Mouse (Mus musculus): ENCODE results near the gene Aip.

Aip gene

GRCm38 (mm10) chr19:4098426-4098825 lies 27.2 kb downstream of the Aip start:
- CTCF ChIA-PET: interaction anchor here (0.6 to 2.2 kb wide), 53 partner anchors 12 to 235 kb away, joined by 3 to 17 read pairs (median 4); partner anchors contain the start of genes Ppp1ca (in 2 of the 4), Rad9a (in 2 of the 4), Aip (in 1 of the 4) and Ankrd13d (in 1 of the 4)
- POLR2A ChIA-PET: interaction anchor here in 3 of 4 experiments (0.6 to 3.5 kb wide), 35 partner anchors 14 to 204 kb away, joined by 3 to 42 read pairs (median 4); partner anchors contain the start of genes Pold4 (in 2 of the 3), AC109138.7 (in 1 of the 3), Aip (in 1 of the 3) and Clcf1 (in 1 of the 3)

DNA sequence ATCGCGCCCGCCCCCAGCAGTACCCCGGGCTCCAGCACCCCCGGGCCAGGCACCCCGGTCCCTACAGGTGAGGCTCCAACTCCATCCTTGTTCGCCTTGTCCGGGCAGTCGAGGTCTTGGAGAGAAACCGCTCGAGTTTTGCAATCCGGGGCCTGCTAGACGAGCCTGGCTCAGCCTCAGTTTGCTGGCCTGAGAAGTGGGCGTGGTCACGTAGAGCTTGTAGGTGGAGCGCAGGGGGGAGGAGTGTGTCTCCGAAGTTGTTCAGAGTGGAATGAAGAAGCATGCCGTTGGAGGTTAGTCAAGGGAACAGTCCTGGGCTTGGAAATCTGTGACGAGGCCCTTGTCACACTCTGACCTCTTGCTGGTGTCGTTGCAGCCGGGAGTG lies 28.2 kb downstream of the Aip start:
- ChIA-PET POLR2A (interaction anchor here (0.6 to 3.5 kb wide), 130 partner anchors 9 to 1198 kb away, joined by 3 to 51 read pairs (median 4); partner anchors contain the start of genes Aip (in 3 of the 4), Gstp2 (in 3 of the 4), 1810055G02Rik (in 2 of the 4) and Aldh3b1 (in 2 of the 4)), CTCF (interaction anchor here (0.8 to 2.3 kb wide), 32 partner anchors 12 to 359 kb away, joined by 3 to 17 read pairs (median 4); partner anchors contain the start of genes Ppp1ca (in 2 of the 4), AC109138.7 (in 1 of the 4), Aip (in 1 of the 4) and Ankrd13d (in 1 of the 4))

- POLR2A ChIA-PET: interaction anchor here (0.6 to 3.5 kb wide), 146 partner anchors 8 to 1199 kb away, joined by 3 to 51 read pairs (median 4); partner anchors contain the start of genes Aip (in 3 of the 4), Gstp2 (in 3 of the 4), Ppp1ca (in 3 of the 4) and Rad9a (in 3 of the 4)
- CTCF ChIA-PET: interaction anchor here (0.5 to 2.3 kb wide), 38 partner anchors 9 to 359 kb away, joined by 3 to 17 read pairs (median 4); partner anchors contain the start of genes Aip (in 2 of the 4), Ppp1ca (in 2 of the 4), AC109138.7 (in 1 of the 4) and Ankrd13d (in 1 of the 4)
Measured at GRCm38 (mm10) chr19:4096642-4097440, 28.8 kb downstream of the Aip start, which contains the start of gene Cdk2ap2. Cdk2ap2 (plus strand) TSS chr19:4097182.

DNA sequence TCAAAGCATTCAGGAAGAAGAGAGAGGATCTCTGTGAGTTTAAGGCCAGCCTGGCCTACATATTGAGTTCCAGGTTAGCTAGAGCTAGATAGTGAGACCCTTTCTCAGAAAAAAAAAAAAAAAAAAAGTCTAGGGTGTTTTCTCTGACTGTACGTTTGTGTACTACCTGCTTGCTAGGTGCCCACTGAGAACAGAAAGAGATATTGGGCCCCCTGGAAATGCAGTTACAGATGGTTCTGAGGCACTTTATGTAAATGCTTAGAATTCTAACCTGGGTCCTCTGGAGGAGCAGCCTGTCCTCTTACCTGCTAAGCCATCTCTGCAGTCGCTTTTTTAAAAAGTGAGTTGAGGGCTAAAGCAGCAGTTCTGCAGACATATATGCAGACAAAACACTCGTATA lies 29.9 kb downstream of the Aip start:
- POLR2A ChIA-PET: interaction anchor here (0.6 to 3.3 kb wide), 9 partner anchors 12 to 642 kb away, joined by 3 to 19 read pairs (median 5); partner anchors contain the start of genes Gm49405 (in 1 of the 4) and Nudt8 (in 1 of the 4)
- CTCF ChIA-PET: interaction anchor here in 3 of 4 experiments (0.6 to 3.1 kb wide), 6 partner anchors 11 to 950 kb away, joined by 3 to 23 read pairs (median 8); no protein-coding TSS in a partner anchor

DNA sequence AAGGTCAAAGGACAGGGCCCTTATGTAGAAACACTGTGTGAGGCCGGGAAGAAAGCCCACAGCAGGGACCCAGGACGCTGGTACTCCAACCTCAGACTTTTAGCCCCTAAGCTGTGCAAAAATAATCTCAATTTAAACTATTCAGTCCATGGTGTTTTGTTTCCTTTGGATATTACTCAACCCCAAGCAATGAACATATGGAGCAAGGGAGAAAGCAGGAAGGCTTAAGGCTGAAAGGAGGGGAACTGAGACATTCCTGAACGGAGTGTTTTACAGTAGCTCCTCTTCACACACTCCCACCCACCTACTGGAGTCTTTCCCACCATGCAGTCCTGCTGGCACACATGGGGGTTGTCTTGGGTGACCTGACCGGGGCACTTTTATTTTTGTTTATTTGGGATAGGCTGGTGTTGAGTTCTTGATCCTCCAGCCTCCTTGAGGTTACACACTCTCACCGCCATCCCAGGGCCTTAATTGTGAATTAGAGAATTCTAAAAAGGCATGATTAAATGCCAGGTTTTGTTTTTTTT lies 30.8 kb downstream of the Aip start:
- POLR2A ChIA-PET: interaction anchor here (0.5 to 3.3 kb wide), 21 partner anchors 8 to 137 kb away, joined by 3 to 19 read pairs (median 4); partner anchors contain the start of genes Gm49405 (in 1 of the 4), Gstp2 (in 1 of the 4), Nudt8 (in 1 of the 4) and Pold4 (in 1 of the 4)
- CTCF ChIA-PET: interaction anchor here (0.6 to 3.1 kb wide), 11 partner anchors 10 to 918 kb away, joined by 3 to 11 read pairs (median 3); partner anchors contain the start of genes AC109138.7 (in 1 of the 4), Aip (in 1 of the 4) and Clcf1 (in 1 of the 4)

- POLR2A ChIA-PET: interaction anchor here (0.5 to 3.3 kb wide), 23 partner anchors 8 to 188 kb away, joined by 3 to 19 read pairs (median 4); partner anchors contain the start of genes Aip (in 1 of the 4), Ankrd13d (in 1 of the 4), Gm49405 (in 1 of the 4) and Gstp2 (in 1 of the 4)
Measured at GRCm38 (mm10) chr19:4094348-4094747, 31.3 kb downstream of the Aip start.

DNA sequence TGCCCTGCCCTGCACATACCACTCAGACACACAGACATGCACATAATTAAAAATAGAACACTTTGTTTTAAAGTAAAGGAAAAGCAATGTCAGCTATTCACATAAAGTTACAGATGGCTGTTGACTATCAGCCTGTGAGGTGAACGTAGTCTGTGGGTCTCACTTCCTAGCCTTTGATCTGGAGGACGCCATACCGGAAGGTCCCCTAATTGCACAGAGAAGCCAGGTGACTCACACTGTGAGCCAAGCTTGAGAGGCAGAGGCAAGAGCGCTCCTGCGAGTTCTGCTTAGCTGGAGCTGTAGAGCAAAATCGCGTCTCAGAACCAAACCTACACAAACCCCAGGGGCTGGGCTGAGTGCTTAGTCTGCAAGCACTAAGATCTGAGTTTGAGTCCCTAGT lies 31.9 kb downstream of the Aip start:
- POLR2A ChIA-PET: interaction anchor here in 3 of 4 experiments (0.8 to 3.3 kb wide), 22 partner anchors 8 to 189 kb away, joined by 3 to 19 read pairs (median 4); partner anchors contain the start of genes Aip (in 1 of the 3), Ankrd13d (in 1 of the 3), Gstp1 (in 1 of the 3) and Gstp2 (in 1 of the 3)
- CTCF ChIA-PET: interaction anchor here in 3 of 4 experiments (0.6 to 3.1 kb wide), 5 partner anchors 9 to 140 kb away, joined by 3 to 11 read pairs (median 4); partner anchors contain the start of gene Aip (in 1 of the 3)

More at GRCm38 (mm10) chr19:4094348-4094747, 31.3 kb downstream of the Aip start:
- CTCF ChIA-PET: interaction anchor here in 3 of 4 experiments (0.6 to 3.1 kb wide), 8 partner anchors 9 to 345 kb away, joined by 3 to 11 read pairs (median 3); partner anchors contain the start of genes AC109138.7 (in 1 of the 3), Aip (in 1 of the 3) and Clcf1 (in 1 of the 3)

- POLR2A ChIA-PET: interaction anchor here in 2 of 4 experiments (0.8 to 3.3 kb wide), 12 partner anchors 9 to 139 kb away, joined by 3 to 19 read pairs (median 4); partner anchors contain the start of genes Aip (in 1 of the 2), Gstp1 (in 1 of the 2), Gstp2 (in 1 of the 2) and Ndufv1 (in 1 of the 2)
- CTCF ChIA-PET: interaction anchor here in 3 of 4 experiments (0.6 to 1.3 kb wide), 5 partner anchors 9 to 80 kb away, joined by 3 to 5 read pairs (median 3); partner anchors contain the start of gene Ndufv1 (in 1 of the 3)
Measured at GRCm38 (mm10) chr19:4092750-4093149, 32.9 kb downstream of the Aip start.

- POLR2A ChIA-PET: interaction anchor here in 1 of 4 experiments (1.0 kb wide), 1 partner anchor 34 kb away, joined by 4 read pairs; the partner anchor contains the start of gene Aip
- CTCF ChIA-PET: interaction anchor here in 1 of 4 experiments (0.7 kb wide), 1 partner anchor 350 kb away, joined by 3 read pairs; no protein-coding TSS in a partner anchor
Measured at GRCm38 (mm10) chr19:4091383-4091782, 34.3 kb downstream of the Aip start.

- ChIA-PET CTCF (interaction anchor here in 1 of 4 experiments (1.1 kb wide), 1 partner anchor 116 kb away, joined by 4 read pairs; no protein-coding TSS in a partner anchor), POLR2A (interaction anchor here in 3 of 4 experiments (0.5 to 1.2 kb wide), 6 partner anchors 9 to 178 kb away, joined by 3 to 4 read pairs (median 4); partner anchors contain the start of gene Aip (in 1 of the 3))
Measured at GRCm38 (mm10) chr19:4090446-4090845, 35.2 kb downstream of the Aip start.

- POLR2A ChIA-PET: interaction anchor here in 3 of 4 experiments (1.0 to 1.7 kb wide), 6 partner anchors 8 to 159 kb away, joined by 3 to 7 read pairs (median 4); partner anchors contain the start of genes Cdk2ap2 (in 2 of the 3) and Rad9a (in 1 of the 3)
- CTCF ChIA-PET: interaction anchor here in 2 of 4 experiments (0.6 to 1.5 kb wide), 4 partner anchors 10 to 435 kb away, joined by 3 read pairs; partner anchors contain the start of gene Pitpnm1 (in 1 of the 2)
Measured at GRCm38 (mm10) chr19:4089128-4089527, 36.5 kb downstream of the Aip start.

DNA sequence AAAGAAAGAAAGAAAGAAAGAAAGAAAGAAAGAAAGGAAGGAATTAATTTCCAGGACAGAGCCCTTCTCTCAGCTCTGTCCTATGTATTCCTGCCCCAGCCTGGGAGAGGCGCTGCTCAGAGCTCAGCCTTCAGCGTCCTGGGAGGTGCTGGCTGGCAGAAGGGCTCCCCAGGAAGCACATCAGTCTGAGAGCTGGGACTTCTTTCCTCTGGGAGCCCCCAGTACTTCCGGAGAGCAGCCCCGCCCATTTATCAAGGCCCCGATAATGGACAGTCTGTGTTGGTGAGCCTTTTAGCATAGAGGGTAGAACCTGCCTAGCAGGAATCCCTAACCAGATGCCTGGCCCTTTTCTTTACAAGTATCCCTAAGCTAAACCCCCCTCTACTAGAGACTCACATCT lies 37.5 kb downstream of the Aip start:
- ChIA-PET POLR2A (interaction anchor here in 3 of 4 experiments (0.6 to 1.7 kb wide), 9 partner anchors 9 to 158 kb away, joined by 3 to 7 read pairs (median 4); partner anchors contain the start of genes Cdk2ap2 (in 2 of the 3), Gstp3 (in 1 of the 3), Ndufv1 (in 1 of the 3) and Rad9a (in 1 of the 3)), CTCF (interaction anchor here in 1 of 4 experiments (1.4 to 1.5 kb wide), 2 partner anchors 8 to 37 kb away, joined by 3 to 4 read pairs; no protein-coding TSS in a partner anchor)

- ChIA-PET CTCF (interaction anchor here in 1 of 4 experiments (0.6 to 1.5 kb wide), 3 partner anchors 9 to 689 kb away, joined by 3 to 4 read pairs (median 3); no protein-coding TSS in a partner anchor), POLR2A (interaction anchor here in 2 of 4 experiments (1.6 to 2.0 kb wide), 3 partner anchors 27 to 31 kb away, joined by 3 to 7 read pairs (median 4); partner anchors contain the start of gene Gstp3 (in 2 of the 2))
Measured at GRCm38 (mm10) chr19:4087090-4087489, 38.6 kb downstream of the Aip start.

DNA sequence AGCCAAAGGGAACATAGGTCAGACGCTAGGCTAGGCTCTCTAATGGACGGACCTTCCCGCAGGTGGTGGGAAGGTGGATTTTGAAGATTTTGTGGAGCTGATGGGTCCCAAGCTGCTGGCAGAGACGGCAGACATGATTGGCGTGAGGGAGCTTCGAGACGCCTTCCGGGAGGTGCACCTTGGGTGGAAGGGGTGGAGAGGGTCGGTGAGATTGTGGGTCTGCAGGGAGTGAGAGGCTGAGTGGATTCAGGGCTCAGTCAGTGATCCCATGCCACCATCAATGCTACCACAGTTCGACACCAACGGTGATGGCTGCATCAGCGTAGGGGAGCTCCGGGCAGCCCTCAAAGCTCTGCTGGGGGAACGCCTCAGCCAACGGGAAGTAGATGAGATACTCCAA lies 39.5 kb downstream of the Aip start:
- CTCF ChIA-PET: interaction anchor here in 2 of 4 experiments (1.3 to 2.4 kb wide), 3 partner anchors 8 to 142 kb away, joined by 3 to 11 read pairs (median 5); no protein-coding TSS in a partner anchor
- POLR2A ChIA-PET: interaction anchor here in 3 of 4 experiments (0.6 to 6.7 kb wide), 11 partner anchors 9 to 951 kb away, joined by 3 to 45 read pairs (median 4); partner anchors contain the start of genes Cdk2ap2 (in 3 of the 3), Gstp3 (in 2 of the 3) and Ankrd13d (in 1 of the 3)

- POLR2A ChIA-PET: interaction anchor here in 3 of 4 experiments (0.8 to 6.7 kb wide), 16 partner anchors 9 to 198 kb away, joined by 3 to 45 read pairs (median 4); partner anchors contain the start of genes Cdk2ap2 (in 3 of the 3), Ankrd13d (in 1 of the 3), Gstp2 (in 1 of the 3) and Gstp3 (in 1 of the 3)
- CTCF ChIA-PET: interaction anchor here (0.5 to 2.4 kb wide), 11 partner anchors 10 to 210 kb away, joined by 3 to 11 read pairs (median 3); partner anchors contain the start of genes Cdk2ap2 (in 1 of the 4) and Gstp2 (in 1 of the 4)
Measured at GRCm38 (mm10) chr19:4084984-4085383, 40.7 kb downstream of the Aip start.

Measured in embryonic stem cell, embryonic (primary cell).